Mouse (Mus musculus) midbrain, embryonic 11.5 days (tissue): ENCODE measurements around the gene Ptk7. TPM values are rescaled to one million over a fixed set of nuclear protein-coding genes. Genes with fewer than 3 reads are reported as not detected.

Experiments used
- ATAC-seq: fragments of 200-750 bp; cut with Nextera tagmentation; 2 replicates; pipeline ENCODE4 v1.8.0; 2017; ENCODE audit warnings: moderate TSS enrichment, moderate library complexity; ENCODE audit not compliant: low FRiP score
- DNase-seq: peaks from one replicate; pipeline ENCODE4 v3.0.0; 2015; ENCODE audit warnings: low spot score; ENCODE audit errors: missing footprints
- H3K27ac ChIP-seq: fragments of 300-500 bp; sonication (generic); 2 replicates; pipeline ENCODE4 v1.5.1; 2014; ENCODE audit warnings: low read depth, low read length
- H3K27me3 ChIP-seq: fragments of 300-500 bp; sonication (generic); 2 replicates; pipeline ENCODE4 v1.6.1; 2014; ENCODE audit warnings: mild to moderate bottlenecking, low read length, moderate library complexity, mixed read lengths; ENCODE audit not compliant: control insufficient read depth, insufficient read depth
- H3K36me3 ChIP-seq: fragments of 300-500 bp; sonication (generic); 2 replicates; pipeline ENCODE4 v1.6.1; 2014; ENCODE audit warnings: mild to moderate bottlenecking, low read length, moderate library complexity, mixed read lengths; ENCODE audit not compliant: control insufficient read depth, insufficient read depth
- H3K4me1 ChIP-seq: fragments of 300-500 bp; sonication (generic); 2 replicates; pipeline ENCODE4 v1.6.1; 2014; ENCODE audit warnings: low read length; ENCODE audit not compliant: control insufficient read depth, insufficient read depth
- H3K4me2 ChIP-seq: fragments of 300-500 bp; sonication (generic); 2 replicates; pipeline ENCODE4 v1.6.1; 2014; ENCODE audit warnings: mild to moderate bottlenecking, moderate library complexity
- H3K4me3 ChIP-seq: fragments of 300-500 bp; sonication (generic); 2 replicates; pipeline ENCODE4 v1.5.1; 2014; ENCODE audit warnings: low read depth, low read length
- H3K9ac ChIP-seq: fragments of 300-500 bp; sonication (generic); 2 replicates; pipeline ENCODE4 v1.6.1; 2014; ENCODE audit warnings: low read length
- H3K9me3 ChIP-seq: fragments of 300-500 bp; sonication (generic); 2 replicates; pipeline ENCODE4 v1.6.1; 2016; ENCODE audit warnings: low read length; ENCODE audit not compliant: control insufficient read depth
- WGBS: fragments of 180-500 bp; shearing (Covaris S2); extraction: QIAGEN DNeasy Blood & Tissue Kit; methylation state at CpG from one replicate; pipeline ENCODE4 v1.1.7; 2014; 5-methylcytosine and 5-hydroxymethylcytosine counted together
- polyA plus RNA-seq: library from polyadenylated mRNA; unstranded; fragments of >200 nt; fragmentation: Nextera tagmentation; extraction: Ambion mirVana; gene quantifications from 2 replicates; pipeline ENCODE4 v1.2.1, GENCODE M21; 2014

Gene Ptk7
- polyA plus RNA-seq, 1 experiment from 2014 or later = 19.5 TPM

GRCm38 (mm10) chr17:46603229-46603628 is 26.1 kb downstream of the Ptk7 start:
- H3K4me2 ChIP-seq = no peak overlapping the region
- H3K9ac ChIP-seq = no peak overlapping the region
- no peaks in the 10 kb centered on the region for H3K27me3 ChIP-seq
- H3K4me3 ChIP-seq = no peak overlapping the region
- WGBS = over 99% methylated on average over 4 of the region's 4 CpGs
- DNase-seq = no peak
- ATAC-seq = no peak
- H3K27ac ChIP-seq = no peak overlapping the region
- no peaks in the 10 kb centered on the region for H3K9me3 ChIP-seq
- peaks cover 10% of the 10 kb centered on the region for H3K4me1 ChIP-seq
- no peaks in the 10 kb centered on the region for H3K36me3 ChIP-seq

GRCm38 (mm10) chr17:46602212-46602611 is 27.1 kb downstream of the Ptk7 start:
- Histone ChIP-seq H3K27me3 (no peaks in the 10 kb centered on the region), H3K27ac (no peak overlapping the region), H3K36me3 (0 out of 2 replicates have a peak, but pooled peaks cover 2% of the 10 kb centered on the region), H3K4me2 (no peak overlapping the region), H3K4me3 (no peak overlapping the region), H3K4me1 (peaks cover 10% of the 10 kb centered on the region), H3K9ac (no peak overlapping the region), H3K9me3 (no peaks in the 10 kb centered on the region)
- no peak for DNase-seq
- no peak for ATAC-seq
- 86% methylated on average over 9 of the region's 9 CpGs for WGBS

GRCm38 (mm10) chr17:46600569-46600968 is 28.7 kb downstream of the Ptk7 start:
- 97% methylated on average over 2 of the region's 2 CpGs for WGBS
- DNase-seq = no peak
- no peak overlapping the region for H3K9ac ChIP-seq

GRCm38 (mm10) chr17:46598963-46599362 is 30.3 kb downstream of the Ptk7 start:
- Histone ChIP-seq H3K4me3 (no peak overlapping the region), H3K27ac (no peak overlapping the region), H3K27me3 (no peaks in the 10 kb centered on the region), H3K36me3 (0 out of 2 replicates have a peak, but pooled peaks cover 2% of the 10 kb centered on the region), H3K4me2 (no peak overlapping the region), H3K9ac (no peak overlapping the region), H3K9me3 (no peaks in the 10 kb centered on the region), H3K4me1 (peaks cover 2% of the 10 kb centered on the region; the same call in 1 of the 2 replicates)
- ATAC-seq (no peak), DNase-seq (no peak)
- 83% methylated on average over 4 of the region's 4 CpGs for WGBS

More at GRCm38 (mm10) chr17:46600569-46600968, 28.7 kb downstream of the Ptk7 start:
- Histone ChIP-seq H3K4me2 (no peak overlapping the region), H3K4me1 (peaks cover 8% of the 10 kb centered on the region), H3K9me3 (no peaks in the 10 kb centered on the region), H3K4me3 (no peak overlapping the region), H3K27ac (no peak overlapping the region), H3K27me3 (no peaks in the 10 kb centered on the region), H3K36me3 (0 out of 2 replicates have a peak, but pooled peaks cover 2% of the 10 kb centered on the region)
- ATAC-seq = no peak

GRCm38 (mm10) chr17:46597956-46598355 is 31.3 kb downstream of the Ptk7 start:
- H3K4me3 ChIP-seq = no peak overlapping the region
- DNase-seq (no peak), ATAC-seq (no peak)
- H3K4me1 ChIP-seq = peaks cover 2% of the 10 kb centered on the region; the same call in 1 of the 2 replicates
- no peak overlapping the region for H3K27ac ChIP-seq
- WGBS = 90% methylated on average over 11 of the region's 11 CpGs
- H3K9ac ChIP-seq = no peak overlapping the region
- no peak overlapping the region for H3K4me2 ChIP-seq
- no peaks in the 10 kb centered on the region for H3K27me3 ChIP-seq
- H3K9me3 ChIP-seq = no peaks in the 10 kb centered on the region
- 0 out of 2 replicates have a peak, but pooled peaks cover 2% of the 10 kb centered on the region for H3K36me3 ChIP-seq

GRCm38 (mm10) chr17:46595336-46595735 is 34.0 kb downstream of the Ptk7 start:
- Histone ChIP-seq H3K9me3 (no peaks in the 10 kb centered on the region), H3K4me2 (no peak overlapping the region), H3K9ac (no peak overlapping the region), H3K36me3 (0 out of 2 replicates have a peak, but pooled peaks cover 2% of the 10 kb centered on the region), H3K4me3 (no peak overlapping the region), H3K27ac (no peak overlapping the region), H3K27me3 (no peaks in the 10 kb centered on the region), H3K4me1 (peaks cover 2% of the 10 kb centered on the region; the same call in 1 of the 2 replicates)
- DNase-seq = no peak
- ATAC-seq = no peak
- 82% methylated on average over 6 of the region's 6 CpGs for whole genome bisulfite sequencing

- DNase-seq (no peak), ATAC-seq (no peak)
- H3K27me3 ChIP-seq = no peaks in the 10 kb centered on the region
- WGBS = 48% methylated on average over 9 of the region's 9 CpGs
- no peak overlapping the region for H3K27ac ChIP-seq
- peaks cover 2% of the 10 kb centered on the region; the same call in 1 of the 2 replicates for H3K4me1 ChIP-seq
- H3K9ac ChIP-seq = no peak overlapping the region
- no peak overlapping the region for H3K4me2 ChIP-seq
- no peaks in the 10 kb centered on the region for H3K9me3 ChIP-seq
- H3K36me3 ChIP-seq = peaks cover 7% of the 10 kb centered on the region
- no peak overlapping the region for H3K4me3 ChIP-seq
Observed at GRCm38 (mm10) chr17:46594606-46595005, 34.7 kb downstream of the Ptk7 start.

GRCm38 (mm10) chr17:46593124-46593523 is 36.2 kb downstream of the Ptk7 start:
- peaks cover 2% of the 10 kb centered on the region; the same call in 1 of the 2 replicates for H3K4me1 ChIP-seq
- no peak overlapping the region for H3K9ac ChIP-seq
- DNase-seq (no peak), ATAC-seq (no peak)
- 95% methylated on average over 4 of the region's 4 CpGs for WGBS
- no peak overlapping the region for H3K27ac ChIP-seq
- H3K4me2 ChIP-seq = no peak overlapping the region
- no peak overlapping the region for H3K4me3 ChIP-seq
- H3K36me3 ChIP-seq = peaks cover 8% of the 10 kb centered on the region
- no peaks in the 10 kb centered on the region for H3K27me3 ChIP-seq
- H3K9me3 ChIP-seq = no peaks in the 10 kb centered on the region

- no peaks in the 10 kb centered on the region for H3K9me3 ChIP-seq
- H3K36me3 ChIP-seq = peaks cover 6% of the 10 kb centered on the region
- ATAC-seq = no peak
- H3K27me3 ChIP-seq = no peaks in the 10 kb centered on the region
- WGBS = 86% methylated on average over 19 of the region's 19 CpGs
- no peak overlapping the region for H3K4me3 ChIP-seq
- H3K4me1 ChIP-seq = peaks cover 2% of the 10 kb centered on the region; the same call in 1 of the 2 replicates
- H3K27ac ChIP-seq = no peak overlapping the region
- no peak for DNase-seq
- no peak overlapping the region for H3K9ac ChIP-seq
- no peak overlapping the region for H3K4me2 ChIP-seq
Observed at GRCm38 (mm10) chr17:46591406-46591805, 37.9 kb downstream of the Ptk7 start.
